Mouse (Mus musculus): ENCODE results near the gene Ugt2b5. TPM values are rescaled to one million over a fixed set of nuclear protein-coding genes. Genes with fewer than 3 reads are reported as not detected.
"Not testable (repeated sequence)": the region's sequence is repeated elsewhere in the genome, so short reads cannot be mapped to it uniquely, and the experiment has no call there.

Gene Ugt2b5
- not detected in 3 replicates for total RNA-seq (2017)

GRCm38 (mm10) chr5:87140196-87140595 is at the start of gene Ugt2b5:
Gene Ugt2b5 (minus strand): TSS chr5:87140318.
- ATAC-seq (replicated peaks; ENCODE audit: insufficient number of reproducible peaks, low FRiP score, low TSS enrichment, poor library complexity, severe bottlenecking) = not testable (repeated sequence)

- not testable (repeated sequence) for ATAC-seq (replicated peaks; ENCODE audit: insufficient number of reproducible peaks, low FRiP score, low TSS enrichment, poor library complexity, severe bottlenecking)
Measured at GRCm38 (mm10) chr5:87175780-87176179, 35.7 kb upstream of the Ugt2b5 start.

GRCm38 (mm10) chr5:87174671-87175070 is 34.6 kb upstream of the Ugt2b5 start:
- no peak for ATAC-seq (replicated peaks; ENCODE audit: insufficient number of reproducible peaks, low FRiP score, low TSS enrichment, poor library complexity, severe bottlenecking)

- no peak for ATAC-seq (replicated peaks; ENCODE audit: insufficient number of reproducible peaks, low FRiP score, low TSS enrichment, poor library complexity, severe bottlenecking)
Measured at GRCm38 (mm10) chr5:87147741-87148454, 7.8 kb upstream of the Ugt2b5 start.

- ATAC-seq (replicated peaks; ENCODE audit: insufficient number of reproducible peaks, low FRiP score, low TSS enrichment, poor library complexity, severe bottlenecking) = no peak
Measured at GRCm38 (mm10) chr5:87142865-87143456, 2.8 kb upstream of the Ugt2b5 start.

GRCm38 (mm10) chr5:87103697-87104096 is 36.4 kb downstream of the Ugt2b5 start:
- not testable (repeated sequence) for ATAC-seq (replicated peaks; ENCODE audit: insufficient number of reproducible peaks, low FRiP score, low TSS enrichment, poor library complexity, severe bottlenecking)

- ATAC-seq (replicated peaks; ENCODE audit: insufficient number of reproducible peaks, low FRiP score, low TSS enrichment, poor library complexity, severe bottlenecking) = no peak
Measured at GRCm38 (mm10) chr5:87092346-87093027, 47.6 kb downstream of the Ugt2b5 start, which contains the start of gene Ugt2b36. Gene Ugt2b36 (minus strand): TSS chr5:87092555.

GRCm38 (mm10) chr5:87091111-87091510 is 49.0 kb downstream of the Ugt2b5 start:
- ATAC-seq (replicated peaks; ENCODE audit: insufficient number of reproducible peaks, low FRiP score, low TSS enrichment, poor library complexity, severe bottlenecking) = no peak

GRCm38 (mm10) chr5:87089264-87089663 is 50.9 kb downstream of the Ugt2b5 start:
- ATAC-seq (replicated peaks; ENCODE audit: insufficient number of reproducible peaks, low FRiP score, low TSS enrichment, poor library complexity, severe bottlenecking) = no peak

- no peak for ATAC-seq (replicated peaks; ENCODE audit: insufficient number of reproducible peaks, low FRiP score, low TSS enrichment, poor library complexity, severe bottlenecking)
Measured at GRCm38 (mm10) chr5:87086269-87086668, 53.8 kb downstream of the Ugt2b5 start.

Other genes with a start within 250 kb of the Ugt2b5 start
- gene Ugt2b34, start 233.4 kb downstream of the Ugt2b5 start, total RNA-seq (2017) = not detected in 3 replicates
- gene Ugt2b1, start 213.8 kb downstream of the Ugt2b5 start, total RNA-seq (2017) = not detected in 3 replicates
- not detected in 3 replicates for gene Ugt2b35, start 139.5 kb downstream of the Ugt2b5 start, total RNA-seq (2017)
- gene Ugt2b36, start 47.8 kb downstream of the Ugt2b5 start, total RNA-seq (2017) = not detected in 3 replicates
- not detected in 3 replicates for gene Ugt2b37, start 114.5 kb upstream of the Ugt2b5 start, total RNA-seq (2017)
- not detected in 3 replicates for gene Ugt2a3, start 196.9 kb upstream of the Ugt2b5 start, total RNA-seq (2017)